Mouse (Mus musculus) intestine, embryonic 16.5 days (tissue): ENCODE results near the gene Dnah2. TPM values are rescaled to one million over a fixed set of nuclear protein-coding genes. Genes with fewer than 3 reads are reported as not detected.
"Not testable (repeated sequence)": the region's sequence is repeated elsewhere in the genome, so short reads cannot be mapped to it uniquely, and the experiment has no call there.

Source experiments
- ATAC-seq: fragments of 200-750 bp; cut with Nextera tagmentation; 2 replicates; pipeline ENCODE4 v1.8.0; 2017; ENCODE audit warnings: moderate TSS enrichment, moderate library complexity
- H3K27ac ChIP-seq: fragments of 300-500 bp; sonication (generic); 2 replicates; pipeline ENCODE4 v1.5.1; 2014; ENCODE audit warnings: mild to moderate bottlenecking, low read length
- H3K27me3 ChIP-seq: fragments of 300-500 bp; sonication (generic); replicated peaks from 2 replicates; pipeline ENCODE4 v1.6.1; 2014; ENCODE audit warnings: low read length, control low read depth, mixed read lengths; ENCODE audit not compliant: control insufficient read depth, insufficient read depth
- H3K36me3 ChIP-seq: fragments of 300-500 bp; sonication (generic); 2 replicates; pipeline ENCODE4 v1.6.1; 2014; ENCODE audit warnings: low read length, control low read depth; ENCODE audit not compliant: control insufficient read depth, insufficient read depth
- H3K4me1 ChIP-seq: fragments of 300-500 bp; sonication (generic); 2 replicates; pipeline ENCODE4 v1.6.1; 2014; ENCODE audit warnings: low read length, control low read depth, mixed read lengths; ENCODE audit not compliant: control insufficient read depth, insufficient read depth
- H3K4me2 ChIP-seq: fragments of 300-500 bp; sonication (generic); 2 replicates; pipeline ENCODE4 v1.6.1; 2014; ENCODE audit warnings: low read depth, low read length, control low read depth
- H3K4me3 ChIP-seq: fragments of 300-500 bp; sonication (generic); 2 replicates; pipeline ENCODE4 v1.5.1; 2014; ENCODE audit warnings: mild to moderate bottlenecking, low read length
- H3K9ac ChIP-seq: fragments of 300-500 bp; sonication (generic); 2 replicates; pipeline ENCODE4 v1.6.1; 2014; ENCODE audit warnings: low read depth, low read length
- H3K9me3 ChIP-seq: fragments of 300-500 bp; sonication (generic); 2 replicates; pipeline ENCODE4 v1.6.1; 2016; ENCODE audit warnings: low read length, control low read depth; ENCODE audit not compliant: control insufficient read depth
- WGBS: fragments of 180-500 bp; shearing (Covaris S2); extraction: QIAGEN DNeasy Blood & Tissue Kit; methylation state at CpG from one replicate; pipeline ENCODE4 v1.1.7; 2014; 5-methylcytosine and 5-hydroxymethylcytosine counted together
- polyA plus RNA-seq: library from polyadenylated mRNA; unstranded; fragments of >200 nt; fragmentation: Nextera tagmentation; extraction: Ambion mirVana; gene quantifications from 2 replicates; pipeline ENCODE4 v1.2.1, GENCODE M21; 2015

Dnah2 gene
- polyA plus RNA-seq, 1 experiment from 2014 or later: 0.93 TPM

DNA sequence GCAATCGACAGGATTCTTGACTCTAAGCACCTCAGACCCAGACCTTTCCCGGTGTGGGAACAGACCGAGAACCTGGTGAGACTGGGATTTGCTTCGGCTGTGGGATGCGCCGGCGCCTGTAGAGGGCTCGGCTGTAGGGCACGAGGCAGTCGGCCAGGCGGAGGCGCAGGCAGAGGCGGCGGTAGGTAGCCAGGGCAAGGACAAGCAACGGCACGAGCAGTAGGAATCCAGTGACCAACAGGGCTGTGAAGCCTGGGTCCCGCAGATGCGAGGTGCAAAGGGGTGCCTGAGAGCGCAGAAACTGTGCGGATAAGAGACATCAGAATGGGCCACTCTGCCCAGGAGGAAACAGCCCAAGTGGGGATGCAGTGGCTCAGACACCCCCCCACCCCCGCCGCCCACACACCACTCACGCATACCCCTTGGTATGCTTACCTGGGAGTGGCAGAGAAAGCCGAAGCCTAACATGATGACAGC, 151.3 kb downstream of the Dnah2 start:
- H3K27ac ChIP-seq: peak overlapping the region; percentile 49
- H3K9me3 ChIP-seq: no peaks in the 10 kb centered on the region
- peak overlapping the region; percentile 30 for H3K4me3 ChIP-seq
- H3K36me3 ChIP-seq: peaks cover 14% of the 10 kb centered on the region
- H3K27me3 ChIP-seq: no peaks in the 10 kb centered on the region
- peak overlapping the region; percentile 58 for H3K9ac ChIP-seq
- H3K4me2 ChIP-seq: peak overlapping the region; percentile 7
- ATAC-seq: no peak
- 31% methylated on average over 24 of the region's 24 CpGs for WGBS
- peaks cover 36% of the 10 kb centered on the region for H3K4me1 ChIP-seq

DNA sequence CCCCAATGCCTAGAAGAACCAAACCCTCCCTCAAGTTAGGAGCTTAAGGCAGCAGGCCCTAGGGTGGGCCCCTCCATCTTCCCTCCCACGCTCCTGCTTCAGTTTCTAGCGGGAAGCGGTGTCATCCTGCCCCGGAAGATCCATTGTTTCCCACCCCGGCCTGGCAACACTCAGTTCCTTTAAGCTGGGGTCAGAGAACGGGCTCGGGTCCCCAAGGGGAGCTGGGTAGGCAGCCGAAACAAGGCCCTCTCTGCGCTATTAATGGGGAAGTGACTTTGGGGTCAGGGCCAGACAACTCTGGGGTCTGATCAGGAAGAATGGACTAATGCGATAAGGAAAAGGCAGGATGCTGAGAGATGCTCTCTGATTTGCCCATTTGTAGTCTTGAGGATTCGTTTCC, 152.1 kb downstream of the Dnah2 start:
- no peak for ATAC-seq
- Histone ChIP-seq H3K36me3 (peaks cover 10% of the 10 kb centered on the region), H3K4me1 (peaks cover 36% of the 10 kb centered on the region), H3K9me3 (no peaks in the 10 kb centered on the region), H3K27ac (peak overlapping the region; percentile 98), H3K4me2 (peak overlapping the region; percentile 71), H3K27me3 (no peaks in the 10 kb centered on the region), H3K4me3 (peak overlapping the region; percentile 69), H3K9ac (peak overlapping the region; percentile 93)
- WGBS: 32% methylated on average over 11 of the region's 11 CpGs

DNA sequence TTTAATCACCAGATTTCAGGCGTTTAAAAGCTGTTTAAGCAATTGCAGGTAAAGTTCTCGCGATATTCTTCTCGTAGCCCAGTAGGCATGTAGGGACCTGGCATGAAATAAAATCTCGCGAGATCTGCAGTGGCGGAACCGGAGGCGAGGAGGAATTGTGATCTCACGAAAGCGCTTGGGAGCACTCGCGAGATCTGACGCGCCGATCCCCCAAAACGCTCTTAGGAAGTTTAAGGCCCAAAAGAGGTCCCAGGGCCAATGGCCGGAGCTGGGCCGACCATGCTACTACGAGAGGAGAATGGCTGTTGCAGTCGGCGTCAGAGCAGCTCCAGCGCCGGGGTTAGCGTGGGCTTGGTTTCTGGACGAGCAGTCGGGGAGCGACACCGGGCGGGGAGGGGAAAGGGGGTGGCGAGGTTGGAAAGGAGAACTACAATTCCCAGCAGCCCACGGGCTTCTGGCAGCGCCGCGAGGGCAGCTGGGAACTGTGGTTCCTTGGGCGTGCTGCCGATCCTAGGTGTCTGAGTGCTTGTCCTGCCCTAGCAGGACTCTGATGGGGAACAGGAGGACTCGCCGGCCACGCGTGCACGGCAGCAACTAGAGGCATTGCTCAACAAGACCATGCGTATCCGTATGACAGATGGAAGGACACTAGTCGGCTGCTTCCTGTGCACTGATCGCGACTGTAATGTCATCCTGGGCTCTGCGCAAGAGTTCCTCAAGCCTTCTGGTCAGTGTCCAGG, 153.1 kb downstream of the Dnah2 start:
- Histone ChIP-seq H3K4me3 (peak overlapping the region; percentile 69), H3K9me3 (no peaks in the 10 kb centered on the region), H3K4me2 (peak overlapping the region; percentile 74), H3K27ac (peak overlapping the region; percentile 98), H3K9ac (peak overlapping the region; percentile 93), H3K36me3 (peaks cover 5% of the 10 kb centered on the region), H3K4me1 (peaks cover 29% of the 10 kb centered on the region), H3K27me3 (no peaks in the 10 kb centered on the region)
- WGBS: 0% methylated on average over 48 of the region's 48 CpGs
- peak; percentile 92 for ATAC-seq

DNA sequence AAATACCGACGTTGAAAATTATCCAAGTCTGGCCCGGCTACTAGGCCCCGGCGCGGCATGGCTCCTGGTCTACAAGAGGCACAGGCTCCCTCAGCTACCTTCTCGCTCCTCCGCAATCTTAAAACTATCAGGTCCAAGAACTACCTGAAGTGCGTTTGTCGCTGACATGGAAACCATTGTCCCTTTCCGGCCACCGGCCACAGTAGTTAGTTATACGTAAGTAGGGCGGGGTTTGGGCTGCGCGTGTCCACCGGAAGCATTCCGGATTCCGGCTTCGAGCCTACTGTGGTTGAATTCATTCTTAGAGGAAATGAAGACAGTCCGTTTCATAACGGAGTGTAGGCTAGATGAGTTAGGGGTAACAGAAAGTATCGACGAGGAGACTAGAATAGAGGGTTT, 153.7 kb downstream of the Dnah2 start, which contains the start of the genes Naa38 and Cyb5d1:
Gene Naa38, plus strand, starts transcription at position 253 of the 399 bp plus-strand sequence.
Gene Cyb5d1, minus strand, starts transcription at position 397 of the 399 bp plus-strand sequence.
- not testable (repeated sequence) for H3K27me3 ChIP-seq, H3K36me3 ChIP-seq, H3K9me3 ChIP-seq
- Histone ChIP-seq H3K27ac (peak within 1 kb of the TSS; percentile 98), H3K9ac (peak within 1 kb of the TSS; percentile 93), H3K4me3 (peak within 1 kb of the TSS; percentile 69), H3K4me2 (peak within 1 kb of the TSS; percentile 74), H3K4me1 (peaks cover 28% of the 10 kb centered on the region)
- peak; percentile 78 for ATAC-seq
- 0% methylated on average over 20 of the region's 24 CpGs for WGBS

DNA sequence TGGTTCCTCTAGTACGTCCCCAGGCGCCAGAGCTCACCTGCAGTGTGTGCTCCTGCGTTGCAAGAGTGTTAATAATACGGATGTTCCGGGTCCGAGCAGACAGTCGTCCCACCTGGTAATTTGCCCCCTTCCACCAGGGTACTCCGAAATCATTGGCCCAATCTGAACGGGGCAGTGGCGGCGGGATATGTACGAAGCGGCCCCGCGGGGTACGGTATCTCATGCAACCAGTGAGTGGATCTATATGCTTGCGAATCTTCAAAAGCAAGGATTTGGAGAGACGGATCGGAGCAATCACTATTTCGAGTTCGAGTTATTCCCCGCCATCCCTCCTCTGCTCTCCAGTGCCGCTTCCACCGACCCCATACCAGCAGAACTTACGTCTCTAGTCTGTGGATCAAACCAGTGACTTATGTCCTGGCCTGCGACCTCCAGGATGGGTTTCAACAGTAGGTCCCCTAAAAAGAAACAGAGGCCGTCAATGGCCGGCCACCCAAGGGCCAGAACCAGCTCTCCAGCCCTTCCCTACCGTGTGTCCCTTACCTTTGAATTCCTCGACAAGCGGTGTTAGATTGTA, 154.2 kb downstream of the Dnah2 start:
- ATAC-seq, H3K9me3 ChIP-seq, H3K36me3 ChIP-seq, H3K27me3 ChIP-seq: not testable (repeated sequence)
- Histone ChIP-seq H3K27ac (peak overlapping the region; percentile 48; the same call in 1 of the 2 replicates), H3K4me1 (peaks cover 24% of the 10 kb centered on the region), H3K4me3 (peak overlapping the region; percentile 69), H3K4me2 (peak overlapping the region; percentile 74), H3K9ac (peak overlapping the region; percentile 76)
- 0% methylated on average over 31 of the region's 31 CpGs for WGBS

DNA sequence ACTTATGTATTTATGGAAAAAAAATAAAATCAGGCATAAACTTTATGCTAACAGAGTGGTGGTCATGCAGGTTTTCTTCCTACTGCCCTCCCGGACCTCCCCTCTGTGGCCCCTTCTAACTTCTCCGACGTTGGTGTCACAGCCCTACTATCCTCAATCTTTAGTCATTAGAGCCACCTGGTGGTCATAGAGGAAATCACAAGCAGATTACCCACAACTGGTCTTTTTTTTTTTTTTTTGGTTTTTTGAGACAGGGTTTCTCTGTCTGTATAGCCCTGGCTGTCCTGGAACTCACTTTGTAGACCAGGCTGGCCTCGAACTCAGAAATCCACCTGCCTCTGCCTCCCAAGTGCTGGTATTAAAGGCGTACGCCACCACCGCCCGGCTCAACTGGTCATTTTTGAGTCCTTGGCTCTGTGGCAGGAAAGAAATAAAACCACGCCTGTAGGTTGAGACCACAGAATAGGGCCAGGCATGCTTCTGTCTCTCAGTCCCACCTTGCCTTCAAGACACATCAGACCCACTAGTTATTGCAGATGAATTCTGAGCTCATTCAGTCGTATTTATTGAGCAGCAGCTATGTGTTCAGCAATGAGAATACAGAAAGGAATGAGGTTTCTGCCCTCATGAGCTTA, 158.4 kb downstream of the Dnah2 start:
- Histone ChIP-seq H3K9ac (no peak overlapping the region), H3K4me2 (no peak overlapping the region), H3K4me1 (no peaks in the 10 kb centered on the region), H3K36me3 (no peaks in the 10 kb centered on the region), H3K4me3 (no peak overlapping the region), H3K27me3 (no peaks in the 10 kb centered on the region), H3K27ac (no peak overlapping the region), H3K9me3 (no peaks in the 10 kb centered on the region)
- 49% methylated on average over 10 of the region's 10 CpGs for WGBS
- ATAC-seq: no peak

DNA sequence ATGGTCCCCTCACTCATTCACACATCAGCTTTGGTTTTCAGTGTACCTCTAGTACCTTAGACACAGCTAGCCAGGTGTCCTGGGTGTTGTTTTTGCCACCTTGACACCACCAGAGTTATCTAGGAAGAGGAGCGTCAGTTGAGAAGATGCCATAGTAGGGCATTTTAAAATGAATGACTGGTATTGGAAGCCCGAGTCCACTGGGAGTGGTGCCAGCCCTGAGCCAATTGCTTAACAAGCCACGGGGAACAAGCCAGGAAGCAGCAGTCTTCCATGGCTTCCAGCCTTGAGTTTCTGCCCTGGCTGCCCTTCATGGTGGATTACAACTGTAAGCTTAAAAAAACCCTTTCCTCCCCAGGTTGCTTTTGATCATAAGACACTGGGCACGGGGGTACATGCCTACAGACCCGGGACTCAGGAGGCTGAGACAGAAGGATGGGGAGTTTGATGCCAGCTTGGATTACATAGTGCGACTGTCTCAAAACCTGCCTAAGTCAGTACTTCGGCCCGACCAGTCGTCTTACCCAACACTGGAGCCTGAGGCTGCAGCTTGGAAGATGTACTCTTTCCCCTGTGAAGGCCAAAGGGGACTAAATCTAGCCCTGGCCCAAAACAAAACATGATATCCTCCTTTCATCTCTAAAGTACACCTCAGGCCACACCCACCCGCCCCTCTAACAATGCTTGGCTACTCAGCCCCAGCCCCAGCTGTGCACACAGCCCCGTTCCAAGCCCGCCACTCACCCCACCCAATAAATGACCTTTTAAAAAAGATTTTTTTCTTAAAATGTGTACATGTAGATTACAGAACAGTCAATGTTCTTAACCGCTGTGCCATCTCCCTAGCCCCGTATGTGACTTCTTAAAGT, 159.1 kb downstream of the Dnah2 start:
- no peaks in the 10 kb centered on the region for H3K36me3 ChIP-seq
- no peaks in the 10 kb centered on the region for H3K27me3 ChIP-seq
- WGBS: 67% methylated on average over 14 of the region's 14 CpGs
- no peak overlapping the region for H3K4me3 ChIP-seq
- H3K27ac ChIP-seq: no peak overlapping the region
- H3K4me2 ChIP-seq: no peak overlapping the region
- H3K4me1 ChIP-seq: 0 out of 2 replicates have a peak, but pooled peaks cover 2% of the 10 kb centered on the region
- no peak for ATAC-seq
- no peak overlapping the region for H3K9ac ChIP-seq
- no peaks in the 10 kb centered on the region for H3K9me3 ChIP-seq

DNA sequence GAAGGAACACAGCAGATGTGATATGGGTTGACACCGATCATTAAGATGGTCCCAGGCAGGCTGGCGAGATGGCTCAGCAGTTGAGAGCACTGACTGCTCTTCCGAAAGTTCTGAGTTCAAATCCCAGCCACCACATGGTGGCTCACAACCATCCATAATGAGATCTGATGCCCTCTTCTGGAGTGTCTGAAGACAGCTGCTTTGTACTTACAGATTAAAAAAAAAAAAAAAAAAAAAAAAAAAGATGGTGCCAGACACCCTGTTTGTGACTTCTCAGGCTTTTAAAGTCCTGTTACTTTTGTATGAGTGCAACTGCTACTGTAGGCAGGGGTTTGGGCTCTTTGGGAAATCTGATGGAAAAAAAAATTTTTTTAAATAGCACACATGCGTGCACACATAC, 160.2 kb downstream of the Dnah2 start:
- Histone ChIP-seq H3K9ac (no peak overlapping the region), H3K4me2 (no peak overlapping the region), H3K4me3 (no peak overlapping the region), H3K9me3 (no peaks in the 10 kb centered on the region), H3K27me3 (no peaks in the 10 kb centered on the region), H3K36me3 (no peaks in the 10 kb centered on the region), H3K4me1 (0 out of 2 replicates have a peak, but pooled peaks cover 2% of the 10 kb centered on the region), H3K27ac (no peak overlapping the region)
- no peak for ATAC-seq
- 98% methylated on average over 4 of the region's 4 CpGs for WGBS
